10 mouse cellular contexts compared by ENCODE assay signal in the genomic region with DNA sequence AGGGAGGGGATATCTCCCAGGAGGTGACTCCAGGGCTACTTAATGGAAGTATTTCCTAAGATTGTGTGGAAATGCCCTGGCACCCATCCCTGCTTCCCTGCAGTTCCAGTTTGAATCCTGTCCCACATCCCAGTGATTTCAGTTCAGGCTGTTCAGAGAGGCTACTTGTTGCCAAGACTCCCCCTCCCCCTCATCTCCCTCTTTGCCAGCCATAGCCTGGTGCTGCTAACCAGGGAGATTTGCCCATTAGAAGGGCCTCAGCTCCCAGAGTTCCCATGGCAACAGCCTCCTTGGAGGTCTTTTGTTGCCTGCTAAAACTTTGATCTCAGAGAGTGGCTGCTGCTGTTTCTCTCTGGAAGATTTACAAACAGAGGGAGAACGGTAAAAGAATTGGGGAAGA. TPM values are rescaled to one million over a fixed set of nuclear protein-coding genes. Genes with fewer than 3 reads are reported as not detected.
DNase-seq lines count a peak whose midpoint lies in the region; ATAC-seq and TF ChIP-seq lines count a peak whose summit lies in the region.
"Had no signal": no experiment of that assay in that cellular context is flagged by ENCODE, and none has a peak within 500 bp of the region (broad histone marks: within the 10 kb centered on the region; RNA-seq: fewer than 3 reads in every experiment).

No protein-coding gene starts in this region.

- no peaks in the 10 kb centered on the region for H3K36me3 ChIP-seq in lung, embryonic 14.5 days (ENCODE audit: insufficient read depth)
- no peaks in the 10 kb centered on the region for H3K36me3 ChIP-seq in hindbrain, embryonic 12.5 days
- H3K36me3 ChIP-seq: heart, embryonic 13.5 days had no signal

- H3K9me3 ChIP-seq in lung, embryonic 14.5 days (ENCODE audit: low read depth, low read length), result no peaks in the 10 kb centered on the region
- H3K9me3 ChIP-seq in hindbrain, embryonic 12.5 days (replicated peaks), result no peaks in the 10 kb centered on the region
- H3K9me3 ChIP-seq: heart, embryonic 13.5 days had no signal

- H3K4me1 ChIP-seq in lung, embryonic 14.5 days (ENCODE audit: insufficient read depth), result peaks cover 8% of the 10 kb centered on the region
- H3K4me1 ChIP-seq in hindbrain, embryonic 12.5 days, result peaks cover 64% of the 10 kb centered on the region

- H3K27me3 ChIP-seq in lung, embryonic 14.5 days (ENCODE audit: insufficient read depth, low read length), result no peaks in the 10 kb centered on the region
- H3K27me3 ChIP-seq in hindbrain, embryonic 12.5 days, result no peaks in the 10 kb centered on the region

- WGBS in lung, embryonic 14.5 days, result 14% methylated on average over 1 of the region's 1 CpGs
- WGBS in hindbrain, embryonic 12.5 days, result 0% methylated on average over 1 of the region's 1 CpGs

- no peak overlapping the region for H3K4me2 ChIP-seq in lung, embryonic 14.5 days
- peak overlapping the region; percentile 39 for H3K4me2 ChIP-seq in hindbrain, embryonic 12.5 days (replicated peaks)
- H3K4me2 ChIP-seq: heart, embryonic 13.5 days had no signal

- H3K4me3 ChIP-seq in lung, embryonic 14.5 days (ENCODE audit: low read depth, low read length), result no peak overlapping the region
- no peak overlapping the region for H3K4me3 ChIP-seq in hindbrain, embryonic 12.5 days
- H3K4me3 ChIP-seq: heart, embryonic 13.5 days; megakaryocyte, embryonic 14.5 days had no signal

- DNase-seq in lung, embryonic 14.5 days, result peak; percentile 43
- DNase-seq in lung, postnatal 4 days, result no peak
- DNase-seq in embryo, embryonic 11 days, result peak; percentile 87
- DNase-seq in lung, postnatal 14 days, result peak; percentile 9
- peak; percentile 67 for DNase-seq in right cerebral cortex, postnatal 4 days
- DNase-seq in thymus, postnatal 0 days (ENCODE audit: low spot score), result no peak
- no peak for DNase-seq in spleen, postnatal 10 days (ENCODE audit: low spot score in 2 of 2)

- no peak for TF ChIP-seq CTCF in lung, embryonic 14.5 days (IDR thresholded peaks at IDR 0.05; ENCODE audit: low read depth)

- peak; percentile 41; the same call in 1 of the 2 replicates for ATAC-seq in lung, embryonic 14.5 days (ENCODE audit: insufficient read depth)
- ATAC-seq in hindbrain, embryonic 12.5 days (ENCODE audit: low FRiP score), result peak; percentile 65

- H3K27ac ChIP-seq in lung, embryonic 14.5 days (ENCODE audit: low read depth), result no peak overlapping the region
- peak overlapping the region; percentile 86 for H3K27ac ChIP-seq in hindbrain, embryonic 12.5 days
- H3K27ac ChIP-seq: heart, embryonic 13.5 days had no signal

- H3K9ac ChIP-seq in lung, embryonic 14.5 days, result no peak overlapping the region
- H3K9ac ChIP-seq in hindbrain, embryonic 12.5 days, result no peak overlapping the region
- H3K9ac ChIP-seq: heart, embryonic 13.5 days had no signal

RNA-seq across cellular contexts. Expression of gene Ildr2, which starts 26.6 kb away (rescaled TPM):
- polyA plus RNA-seq in lung, embryonic 14.5 days (2014; fragmentation: Nextera tagmentation; extraction: Ambion mirVana), result 1.0 and 1.3 TPM in 2 replicates
- 5.6 and 6.5 TPM in 2 replicates for polyA plus RNA-seq in hindbrain, embryonic 12.5 days (2016; fragmentation: Nextera tagmentation; extraction: Ambion mirVana)
- 0.08 and 0.12 TPM in 2 replicates for polyA plus RNA-seq in thymus, postnatal 0 days (2015; fragmentation: Nextera tagmentation; extraction: Ambion mirVana)

RNA-seq across cellular contexts. Expression of gene Mael, which starts 42.0 kb away (rescaled TPM):
- polyA plus RNA-seq in lung, embryonic 14.5 days (2014; fragmentation: Nextera tagmentation; extraction: Ambion mirVana), result not detected in 2 replicates
- 0.14 TPM in 1 of 2 replicates, not detected in the other for polyA plus RNA-seq in hindbrain, embryonic 12.5 days (2016; fragmentation: Nextera tagmentation; extraction: Ambion mirVana)
- not detected in 2 replicates for polyA plus RNA-seq in thymus, postnatal 0 days (2015; fragmentation: Nextera tagmentation; extraction: Ambion mirVana)
- polyA plus RNA-seq: heart, embryonic 13.5 days had no signal

Comparison
In these comparisons a context has a peak if more than half of its experiments do, and no peak if none do; other contexts are left out.
1. DNase-seq: peak in lung, embryonic 14.5 days (single experiment), embryo, embryonic 11 days (single experiment), lung, postnatal 14 days (single experiment) and right cerebral cortex, postnatal 4 days (single experiment); none in lung, postnatal 4 days (0 of 2), thymus, postnatal 0 days (single experiment) and spleen, postnatal 10 days (0 of 2).